Mouse (Mus musculus) embryonic facial prominence, embryonic 14.5 days (tissue): ENCODE results near the gene Sema4d. TPM values are rescaled to one million over a fixed set of nuclear protein-coding genes. Genes with fewer than 3 reads are reported as not detected.

Experiments
- ATAC-seq: fragments of 200-750 bp; cut with Nextera tagmentation; 2 replicates; pipeline ENCODE4 v1.8.0; 2017; ENCODE audit warnings: low read depth, moderate number of reproducible peaks, moderate TSS enrichment
- DNase-seq: peaks from one replicate; pipeline ENCODE4 v3.0.0-alpha.2; 2015; ENCODE audit warnings: low spot score
- H3K27ac ChIP-seq: fragments of 300-500 bp; sonication (generic); replicated peaks from 2 replicates; pipeline ENCODE4 v1.5.1; 2014; ENCODE audit warnings: low read depth, mild to moderate bottlenecking, low read length, moderate library complexity
- H3K27me3 ChIP-seq: fragments of 300-500 bp; sonication (generic); replicated peaks from 2 replicates; pipeline ENCODE4 v1.6.1; 2014; ENCODE audit warnings: low read length; ENCODE audit not compliant: control insufficient read depth, insufficient read depth
- H3K36me3 ChIP-seq: fragments of 300-500 bp; sonication (generic); 2 replicates; pipeline ENCODE4 v1.6.1; 2014; ENCODE audit warnings: low read length, mixed read lengths; ENCODE audit not compliant: control insufficient read depth, insufficient read depth
- H3K4me1 ChIP-seq: fragments of 300-500 bp; sonication (generic); 2 replicates; pipeline ENCODE4 v1.6.1; 2014; ENCODE audit warnings: antibody characterized with exemption, low read length; ENCODE audit not compliant: control insufficient read depth, insufficient read depth
- H3K4me2 ChIP-seq: fragments of 300-500 bp; sonication (generic); 2 replicates; pipeline ENCODE4 v1.6.1; 2014; ENCODE audit warnings: low read depth, mild to moderate bottlenecking, low read length, moderate library complexity, mixed read lengths
- H3K4me3 ChIP-seq: fragments of 300-500 bp; sonication (generic); 2 replicates; pipeline ENCODE4 v1.5.1; 2014; ENCODE audit warnings: low read depth, mild to moderate bottlenecking, low read length
- H3K9ac ChIP-seq: fragments of 300-500 bp; sonication (generic); 2 replicates; pipeline ENCODE4 v1.6.1; 2014; ENCODE audit warnings: low read depth, mild to moderate bottlenecking, low read length, moderate library complexity, mixed read lengths
- H3K9me3 ChIP-seq: fragments of 300-500 bp; sonication (generic); 2 replicates; pipeline ENCODE4 v1.6.1; 2016; ENCODE audit warnings: low read length; ENCODE audit not compliant: control insufficient read depth
- WGBS: fragments of 180-500 bp; shearing (Covaris S2); extraction: QIAGEN DNeasy Blood & Tissue Kit; methylation state at CpG from one replicate; pipeline ENCODE4 v1.1.7; 2014; 5-methylcytosine and 5-hydroxymethylcytosine counted together
- polyA plus RNA-seq: library from polyadenylated mRNA; unstranded; fragments of >200 nt; fragmentation: Nextera tagmentation; extraction: Ambion mirVana; gene quantifications from 2 replicates; pipeline ENCODE4 v1.2.1, GENCODE M21; 2014

The Sema4d gene
- polyA plus RNA-seq, 1 experiment from 2014 or later: 11.7 TPM

DNA sequence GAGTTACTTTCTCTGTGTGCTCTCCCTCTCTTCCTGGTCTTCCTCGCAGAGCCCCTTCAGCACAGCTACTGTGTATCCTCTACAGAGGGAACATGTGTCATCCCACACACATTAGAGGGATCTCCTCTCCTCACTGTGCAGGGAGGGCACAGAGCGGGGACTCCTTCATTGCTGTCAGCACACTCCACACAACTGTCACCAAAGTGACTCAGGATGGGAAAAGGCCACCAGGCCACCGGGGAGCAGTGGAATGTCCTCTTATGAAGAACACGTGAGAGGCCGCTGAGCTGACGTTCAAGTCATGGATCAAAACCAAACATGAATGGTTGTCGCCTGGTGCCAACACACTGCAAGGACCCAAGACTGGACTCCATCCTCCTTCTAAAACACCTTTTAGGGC lies 38.0 kb downstream of the Sema4d start:
- 74% methylated on average over 7 of the region's 7 CpGs for WGBS
- ATAC-seq: no peak

DNA sequence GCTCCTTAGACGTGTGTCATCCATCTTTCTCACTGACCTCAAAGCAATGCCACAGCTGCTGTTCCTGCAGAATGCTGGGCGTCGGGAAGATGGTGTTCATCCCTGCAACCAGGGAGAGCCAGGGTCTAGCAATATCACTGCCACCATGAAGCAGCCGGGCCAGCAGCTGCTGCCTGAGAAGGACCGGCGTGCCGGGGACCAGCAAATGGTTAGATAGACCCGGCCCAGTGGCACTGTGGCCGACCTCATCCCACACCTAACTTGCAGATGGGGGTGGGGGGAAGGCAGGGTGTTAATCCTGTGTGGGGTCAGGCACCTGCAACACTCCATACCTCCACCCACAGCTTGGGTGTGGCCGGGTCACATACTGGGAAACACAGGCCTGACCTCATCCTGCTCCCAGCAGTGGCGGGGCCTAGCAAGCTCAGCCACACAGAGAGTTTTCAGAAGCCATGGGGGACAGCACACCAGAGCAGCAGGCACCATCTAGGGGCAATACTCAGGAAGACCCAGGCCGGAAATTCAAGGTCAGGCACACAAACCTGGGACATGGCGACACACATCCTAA lies 38.9 kb downstream of the Sema4d start:
- Histone ChIP-seq H3K9me3 (no peaks in the 10 kb centered on the region), H3K4me2 (no peak overlapping the region), H3K36me3 (no peaks in the 10 kb centered on the region), H3K4me3 (no peak overlapping the region), H3K4me1 (peaks cover 43% of the 10 kb centered on the region), H3K27me3 (no peaks in the 10 kb centered on the region), H3K9ac (no peak overlapping the region), H3K27ac (no peak overlapping the region; the same call in 1 of the 2 replicates)
- DNase-seq: no peak
- no peak for ATAC-seq
- 77% methylated on average over 12 of the region's 13 CpGs for WGBS

More for the DNA sequence above, 38.0 kb downstream of the Sema4d start:
- H3K4me1 ChIP-seq: peaks cover 37% of the 10 kb centered on the region
- H3K36me3 ChIP-seq: no peaks in the 10 kb centered on the region
- H3K9ac ChIP-seq: no peak overlapping the region
- H3K9me3 ChIP-seq: no peaks in the 10 kb centered on the region
- DNase-seq: no peak
- 0 out of 2 replicates have a peak overlapping the region, but pooled peaks have one; percentile 68 for H3K27ac ChIP-seq
- no peak overlapping the region for H3K4me2 ChIP-seq
- no peaks in the 10 kb centered on the region for H3K27me3 ChIP-seq
- no peak overlapping the region for H3K4me3 ChIP-seq

DNA sequence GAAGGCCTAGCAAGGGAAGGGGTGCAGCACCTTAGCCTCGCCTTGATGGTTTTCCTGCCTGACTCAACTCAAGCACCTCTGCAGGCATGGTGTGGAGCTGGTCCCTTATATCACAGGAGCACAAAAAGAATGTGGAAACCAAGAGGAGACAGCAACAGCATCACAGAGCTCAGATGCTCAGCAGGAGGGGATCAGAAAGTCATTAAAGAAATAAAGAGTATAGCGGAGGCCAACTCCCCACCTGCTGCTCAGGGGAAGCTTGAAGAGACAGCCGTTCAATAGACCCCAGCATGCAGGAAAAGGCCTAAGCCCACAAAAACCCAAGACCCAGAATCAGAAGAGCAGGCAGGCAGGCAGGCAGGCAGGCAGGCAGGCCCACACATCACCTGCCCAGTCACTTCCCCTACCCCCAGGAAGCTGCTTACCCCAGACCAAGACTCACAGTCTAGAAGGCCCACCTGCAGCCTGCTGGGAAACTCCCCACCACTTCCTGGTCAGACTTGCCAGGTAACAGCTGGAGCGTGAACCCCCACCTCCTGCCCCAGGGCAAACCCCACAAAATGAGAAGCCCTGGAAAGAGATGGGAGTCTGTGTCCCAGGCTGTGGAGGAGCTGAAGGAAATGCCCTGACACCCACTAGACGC lies 39.6 kb downstream of the Sema4d start:
- no peak for DNase-seq
- Histone ChIP-seq H3K27ac (no peak overlapping the region), H3K9me3 (no peaks in the 10 kb centered on the region), H3K4me2 (no peak overlapping the region), H3K4me3 (no peak overlapping the region), H3K4me1 (peaks cover 50% of the 10 kb centered on the region), H3K9ac (no peak overlapping the region), H3K27me3 (no peaks in the 10 kb centered on the region), H3K36me3 (no peaks in the 10 kb centered on the region)
- WGBS: 58% methylated on average over 5 of the region's 5 CpGs
- no peak for ATAC-seq

DNA sequence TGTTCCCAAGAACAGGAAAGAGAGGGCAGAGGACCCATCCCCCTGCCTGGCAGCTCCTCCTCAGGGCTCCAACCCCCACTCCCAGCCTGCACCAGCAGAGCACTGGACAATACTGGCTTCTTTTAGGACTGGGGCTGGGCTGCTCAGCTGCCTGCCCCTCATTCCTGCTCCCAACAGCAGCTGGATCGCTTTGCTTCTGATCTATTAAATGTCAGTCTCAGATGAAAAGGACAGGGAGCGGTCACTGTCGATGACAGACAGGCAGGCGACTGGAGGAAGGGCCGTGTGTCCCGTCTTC lies 40.4 kb downstream of the Sema4d start:
- WGBS: 54% methylated on average over 6 of the region's 6 CpGs

DNA sequence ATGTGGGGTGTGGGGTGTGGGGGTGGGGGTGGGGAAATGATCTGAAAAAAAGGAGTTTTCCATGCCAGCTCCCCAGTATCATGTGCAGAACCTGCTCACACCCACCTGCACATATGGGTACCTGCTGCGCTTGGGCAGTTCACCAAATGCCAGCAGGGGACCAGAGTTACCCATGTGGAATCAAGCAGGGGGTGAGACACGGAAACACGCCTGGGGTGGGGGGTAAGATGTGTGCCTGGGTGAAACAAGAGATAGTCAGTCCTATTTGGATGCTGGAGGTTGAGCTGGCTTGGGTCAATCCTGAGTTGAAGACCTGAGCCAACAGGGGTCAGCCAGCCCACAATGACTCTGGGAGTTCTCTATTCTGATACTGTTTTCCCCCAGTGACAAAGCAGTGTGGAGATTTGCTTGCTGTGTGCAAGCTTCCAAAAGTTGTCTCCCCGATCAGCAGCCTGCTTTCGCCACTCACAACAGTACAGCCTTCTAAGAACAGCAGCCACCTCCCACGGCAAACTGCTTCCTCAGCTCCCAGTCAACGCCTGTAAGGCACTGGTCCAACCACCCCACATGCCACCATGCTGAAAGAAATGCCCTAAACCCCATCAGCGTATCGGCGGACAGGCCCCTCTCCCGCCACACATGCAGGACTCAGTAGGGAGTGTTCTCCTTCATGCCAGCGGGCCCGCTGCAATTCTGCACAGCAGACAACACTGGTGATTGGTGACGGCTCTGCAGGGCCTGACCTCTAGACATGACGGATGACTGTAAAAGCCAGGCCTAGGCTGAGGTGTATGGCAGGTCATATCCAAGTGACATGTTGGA lies 41.0 kb downstream of the Sema4d start:
- no peak overlapping the region for H3K4me2 ChIP-seq
- H3K4me1 ChIP-seq: peaks cover 64% of the 10 kb centered on the region
- H3K36me3 ChIP-seq: no peaks in the 10 kb centered on the region
- H3K27me3 ChIP-seq: no peaks in the 10 kb centered on the region
- H3K4me3 ChIP-seq: no peak overlapping the region
- WGBS: 60% methylated on average over 15 of the region's 15 CpGs
- H3K27ac ChIP-seq: peak overlapping the region; percentile 3; the same call in 1 of the 2 replicates
- H3K9ac ChIP-seq: no peak overlapping the region
- no peak for ATAC-seq
- DNase-seq: no peak
- H3K9me3 ChIP-seq: no peaks in the 10 kb centered on the region

More for the DNA sequence above, 40.4 kb downstream of the Sema4d start:
- peak overlapping the region; percentile 3; the same call in 1 of the 2 replicates for H3K27ac ChIP-seq
- H3K9me3 ChIP-seq: no peaks in the 10 kb centered on the region
- H3K36me3 ChIP-seq: no peaks in the 10 kb centered on the region
- no peaks in the 10 kb centered on the region for H3K27me3 ChIP-seq
- no peak overlapping the region for H3K4me2 ChIP-seq
- no peak overlapping the region for H3K4me3 ChIP-seq
- H3K4me1 ChIP-seq: peaks cover 58% of the 10 kb centered on the region
- no peak for ATAC-seq
- DNase-seq: no peak
- no peak overlapping the region for H3K9ac ChIP-seq

DNA sequence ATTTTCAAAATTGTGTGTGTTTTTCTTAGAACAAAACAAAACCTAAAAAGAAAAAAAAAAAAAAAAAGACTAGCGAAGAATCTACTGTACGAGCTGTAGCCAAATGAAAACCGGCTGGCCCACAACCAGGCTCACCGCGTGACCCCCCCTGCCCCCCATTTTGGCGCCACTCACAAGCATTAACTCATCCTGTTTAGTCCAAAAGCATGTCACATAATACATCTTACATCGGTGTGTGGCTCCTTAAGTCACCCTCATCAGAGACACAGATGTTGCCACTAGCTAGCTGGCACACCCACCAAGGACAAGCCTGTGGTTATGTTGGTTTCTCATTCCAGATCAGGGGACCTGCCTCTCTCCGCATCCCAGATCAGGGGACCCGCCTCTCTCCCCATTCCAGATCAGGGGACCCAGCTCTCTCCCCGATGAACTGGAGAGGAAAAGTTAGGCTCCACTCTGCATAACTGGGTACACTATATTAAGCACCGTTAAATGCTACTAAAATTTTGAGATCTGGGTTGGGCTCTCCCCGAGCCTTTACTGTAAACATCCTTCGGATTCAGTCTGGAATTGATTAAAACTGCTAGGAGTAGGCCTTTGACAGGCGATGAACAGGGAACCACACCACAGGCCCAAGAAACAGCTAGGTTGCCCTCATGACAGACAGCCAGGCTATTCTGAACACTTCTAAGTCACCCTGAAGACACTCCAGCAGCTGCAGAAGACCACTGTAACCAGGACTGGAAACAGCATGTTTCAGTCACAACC lies 43.8 kb downstream of the Sema4d start:
- Histone ChIP-seq H3K4me3 (no peak overlapping the region), H3K36me3 (no peaks in the 10 kb centered on the region), H3K9me3 (no peaks in the 10 kb centered on the region), H3K27me3 (no peaks in the 10 kb centered on the region), H3K9ac (no peak overlapping the region), H3K4me2 (peak overlapping the region; percentile 9; the same call in 1 of the 2 replicates), H3K4me1 (peaks cover 52% of the 10 kb centered on the region), H3K27ac (peak overlapping the region; percentile 65)
- DNase-seq (peak; percentile 75), ATAC-seq (no peak)
- WGBS: 39% methylated on average over 14 of the region's 14 CpGs

DNA sequence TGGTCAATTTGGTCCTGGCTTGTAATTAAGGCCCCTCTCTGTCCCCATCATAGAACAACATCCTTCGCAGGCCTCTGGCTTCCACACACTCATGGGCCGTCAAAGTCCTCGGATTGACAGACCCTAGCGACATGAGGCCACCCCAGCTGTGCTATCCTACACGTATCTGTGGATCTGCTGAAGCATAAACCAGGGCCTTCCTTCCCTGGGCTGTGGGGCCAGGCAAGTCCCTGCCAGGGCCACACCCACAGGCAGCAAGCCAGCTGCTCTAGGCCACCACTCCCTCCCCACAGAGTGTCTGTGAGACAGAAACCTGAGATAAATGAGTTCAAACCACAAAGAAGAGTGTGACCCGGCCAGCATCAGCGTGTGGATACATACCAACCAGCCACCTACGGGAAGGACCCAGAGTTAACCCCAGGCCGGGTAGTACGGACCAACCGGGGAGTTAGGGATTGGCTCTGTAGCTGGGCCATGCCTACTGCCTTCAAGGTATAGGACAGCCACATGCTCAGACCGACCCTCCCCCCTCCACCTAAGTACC lies 45.5 kb downstream of the Sema4d start:
- Histone ChIP-seq H3K36me3 (no peaks in the 10 kb centered on the region), H3K27ac (peak overlapping the region; percentile 65), H3K4me3 (no peak overlapping the region), H3K27me3 (no peaks in the 10 kb centered on the region), H3K4me1 (peaks cover 43% of the 10 kb centered on the region), H3K9ac (no peak overlapping the region), H3K9me3 (no peaks in the 10 kb centered on the region), H3K4me2 (no peak overlapping the region)
- DNase-seq (peak; percentile 88), ATAC-seq (peak; percentile 81)
- 52% methylated on average over 11 of the region's 12 CpGs for WGBS

DNA sequence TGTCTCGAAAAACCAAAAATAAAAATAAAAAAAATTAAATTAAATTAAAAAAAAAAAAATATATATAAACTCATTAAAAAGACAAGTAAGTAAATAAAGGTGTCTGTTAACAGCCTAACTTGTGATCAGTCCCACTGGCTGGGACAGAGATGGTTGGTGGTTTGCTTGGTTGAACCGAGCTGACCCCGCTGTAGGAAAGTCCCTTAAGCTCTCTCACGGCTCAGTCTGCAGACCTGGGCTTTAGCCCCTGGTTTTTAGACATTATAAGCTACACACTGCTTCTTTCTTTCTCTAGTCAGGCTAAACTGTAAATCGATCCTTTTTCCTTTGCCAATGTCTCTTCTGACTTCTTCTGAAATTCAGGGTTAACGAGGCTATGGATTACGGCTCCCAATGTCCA lies 46.5 kb downstream of the Sema4d start:
- Histone ChIP-seq H3K4me2 (no peak overlapping the region), H3K27me3 (no peaks in the 10 kb centered on the region), H3K36me3 (no peaks in the 10 kb centered on the region), H3K9me3 (no peaks in the 10 kb centered on the region), H3K27ac (no peak overlapping the region), H3K4me1 (peaks cover 36% of the 10 kb centered on the region), H3K4me3 (no peak overlapping the region), H3K9ac (no peak overlapping the region)
- DNase-seq: no peak
- 75% methylated on average over 7 of the region's 7 CpGs for WGBS
- ATAC-seq: no peak
